Mouse (Mus musculus): ENCODE data around the gene Slc4a11. TPM values are rescaled to one million over a fixed set of nuclear protein-coding genes. Genes with fewer than 3 reads are reported as not detected.
A peak's percentile ranks its signal among the peaks of the same experiment; 100 is the strongest.

Slc4a11 gene
- polyA plus RNA-seq, 2 experiments = 2.0 to 3.4 TPM

GRCm38 (mm10) chr2:130704040-130705001, 7.0 kb upstream of the Slc4a11 start:
- DNase-seq (ENCODE audit: low spot score) = peak; percentile 57
- Histone ChIP-seq H3K4me2 (replicated peaks; ENCODE audit: low read depth, low read length, severe bottlenecking) (no peak overlapping the region), H3K4me3 (replicated peaks; ENCODE audit: low read length) (no peak overlapping the region), H3K36me3 (ENCODE audit: control insufficient read depth, insufficient read depth, low read length) (peaks cover 9% of the 10 kb centered on the region), H3K9me3 (ENCODE audit: control insufficient read depth, low read length) (no peaks in the 10 kb centered on the region), H3K27me3 (ENCODE audit: control insufficient read depth, insufficient read depth, low read length) (no peaks in the 10 kb centered on the region), H3K27ac (replicated peaks; ENCODE audit: low read depth, low read length) (peak overlapping the region; percentile 34; the same call in 1 of the 2 replicates), H3K9ac (ENCODE audit: low read depth, low read length, severe bottlenecking) (no peak overlapping the region), H3K4me1 (ENCODE audit: control insufficient read depth, insufficient read depth, low read length) (no peaks in the 10 kb centered on the region; the same call in 1 of the 2 replicates)
- ATAC-seq (ENCODE audit: low FRiP score, low read depth) = no peak
- TF ChIP-seq POLR2A (IDR thresholded peaks at IDR 0.05; ENCODE audit: borderline replicate concordance, extremely low read depth, insufficient read depth, insufficient read length) = no peak
- 51% methylated on average over 9 of the region's 9 CpGs for WGBS

GRCm38 (mm10) chr2:130697821-130698266, 525 bp upstream of the Slc4a11 start:
- H3K9me3 ChIP-seq (ENCODE audit: control insufficient read depth, low read length) = no peaks in the 10 kb centered on the region
- H3K4me2 ChIP-seq (replicated peaks; ENCODE audit: low read depth, low read length, severe bottlenecking) = peak overlapping the region; percentile 99
- ATAC-seq (ENCODE audit: low FRiP score, low read depth) (no peak), DNase-seq (ENCODE audit: low spot score) (no peak)
- peaks cover 8% of the 10 kb centered on the region; the same call in 1 of the 2 replicates for H3K4me1 ChIP-seq (ENCODE audit: control insufficient read depth, insufficient read depth, low read length)
- no peak for TF ChIP-seq POLR2A (IDR thresholded peaks at IDR 0.05; ENCODE audit: borderline replicate concordance, extremely low read depth, insufficient read depth, insufficient read length)
- peak overlapping the region; percentile 56 for H3K9ac ChIP-seq (ENCODE audit: low read depth, low read length, severe bottlenecking)
- WGBS = 6% methylated on average over 14 of the region's 14 CpGs
- peaks cover 26% of the 10 kb centered on the region for H3K27me3 ChIP-seq (ENCODE audit: control insufficient read depth, insufficient read depth, low read length)
- H3K4me3 ChIP-seq (replicated peaks; ENCODE audit: low read length) = peak overlapping the region; percentile 61
- no peak overlapping the region for H3K27ac ChIP-seq (replicated peaks; ENCODE audit: low read depth, low read length)
- H3K36me3 ChIP-seq (ENCODE audit: control insufficient read depth, insufficient read depth, low read length) = no peaks in the 10 kb centered on the region

- Histone ChIP-seq H3K27ac (replicated peaks; ENCODE audit: low read depth, low read length) (no peak overlapping the region), H3K9ac (ENCODE audit: low read depth, low read length, severe bottlenecking) (peak overlapping the region; percentile 56), H3K36me3 (ENCODE audit: control insufficient read depth, insufficient read depth, low read length) (no peaks in the 10 kb centered on the region), H3K4me3 (replicated peaks; ENCODE audit: low read length) (peak overlapping the region; percentile 61), H3K9me3 (ENCODE audit: control insufficient read depth, low read length) (no peaks in the 10 kb centered on the region), H3K27me3 (ENCODE audit: control insufficient read depth, insufficient read depth, low read length) (peaks cover 26% of the 10 kb centered on the region), H3K4me2 (replicated peaks; ENCODE audit: low read depth, low read length, severe bottlenecking) (peak overlapping the region; percentile 99), H3K4me1 (ENCODE audit: control insufficient read depth, insufficient read depth, low read length) (peaks cover 8% of the 10 kb centered on the region; the same call in 1 of the 2 replicates)
- ATAC-seq (ENCODE audit: low FRiP score, low read depth) (peak; percentile 4; the same call in 1 of the 2 replicates), DNase-seq (ENCODE audit: low spot score) (peak; percentile 17)
- no peak for TF ChIP-seq POLR2A (IDR thresholded peaks at IDR 0.05; ENCODE audit: borderline replicate concordance, extremely low read depth, insufficient read depth, insufficient read length)
- 2% methylated on average over 30 of the region's 31 CpGs for WGBS
Measured at GRCm38 (mm10) chr2:130696700-130697152, 593 bp downstream of the Slc4a11 start.

- Histone ChIP-seq H3K4me2 (replicated peaks; ENCODE audit: low read depth, low read length, severe bottlenecking) (no peak overlapping the region), H3K4me3 (replicated peaks; ENCODE audit: low read length) (no peak overlapping the region), H3K4me1 (ENCODE audit: control insufficient read depth, insufficient read depth, low read length) (peaks cover 8% of the 10 kb centered on the region; the same call in 1 of the 2 replicates), H3K9me3 (ENCODE audit: control insufficient read depth, low read length) (no peaks in the 10 kb centered on the region), H3K27ac (replicated peaks; ENCODE audit: low read depth, low read length) (no peak overlapping the region), H3K36me3 (ENCODE audit: control insufficient read depth, insufficient read depth, low read length) (no peaks in the 10 kb centered on the region), H3K27me3 (ENCODE audit: control insufficient read depth, insufficient read depth, low read length) (peaks cover 25% of the 10 kb centered on the region), H3K9ac (ENCODE audit: low read depth, low read length, severe bottlenecking) (no peak overlapping the region)
- no peak for TF ChIP-seq POLR2A (IDR thresholded peaks at IDR 0.05; ENCODE audit: borderline replicate concordance, extremely low read depth, insufficient read depth, insufficient read length)
- DNase-seq (ENCODE audit: low spot score) = no peak
- ATAC-seq (ENCODE audit: low FRiP score, low read depth) = no peak
- WGBS = 46% methylated on average over 3 of the region's 3 CpGs
Measured at GRCm38 (mm10) chr2:130693563-130693962, 3.8 kb downstream of the Slc4a11 start.

- DNase-seq (ENCODE audit: low spot score) (no peak), ATAC-seq (ENCODE audit: low FRiP score, low read depth) (no peak)
- WGBS = 70% methylated on average over 2 of the region's 2 CpGs
- H3K4me3 ChIP-seq (replicated peaks; ENCODE audit: low read length) = no peak overlapping the region
- no peaks in the 10 kb centered on the region for H3K9me3 ChIP-seq (ENCODE audit: control insufficient read depth, low read length)
- H3K4me1 ChIP-seq (ENCODE audit: control insufficient read depth, insufficient read depth, low read length) = no peaks in the 10 kb centered on the region
- TF ChIP-seq POLR2A (IDR thresholded peaks at IDR 0.05; ENCODE audit: borderline replicate concordance, extremely low read depth, insufficient read depth, insufficient read length) = no peak
- H3K9ac ChIP-seq (ENCODE audit: low read depth, low read length, severe bottlenecking) = no peak overlapping the region
- H3K36me3 ChIP-seq (ENCODE audit: control insufficient read depth, insufficient read depth, low read length) = peaks cover 13% of the 10 kb centered on the region
- no peak overlapping the region for H3K4me2 ChIP-seq (replicated peaks; ENCODE audit: low read depth, low read length, severe bottlenecking)
- H3K27me3 ChIP-seq (ENCODE audit: control insufficient read depth, insufficient read depth, low read length) = no peaks in the 10 kb centered on the region
- H3K27ac ChIP-seq (replicated peaks; ENCODE audit: low read depth, low read length) = no peak overlapping the region
Measured at GRCm38 (mm10) chr2:130689011-130689410, 8.3 kb downstream of the Slc4a11 start.
